Mouse (Mus musculus) spleen, postnatal 14 days (tissue): ENCODE measurements around the gene Klhl21.

Source experiments
- DNase-seq, 2 experiments: peaks; one replicate each; pipeline ENCODE4 v3.0.0; 2021 to 2022; ENCODE audit warnings: low spot score in 2 of 2

The Klhl21 gene

DNA sequence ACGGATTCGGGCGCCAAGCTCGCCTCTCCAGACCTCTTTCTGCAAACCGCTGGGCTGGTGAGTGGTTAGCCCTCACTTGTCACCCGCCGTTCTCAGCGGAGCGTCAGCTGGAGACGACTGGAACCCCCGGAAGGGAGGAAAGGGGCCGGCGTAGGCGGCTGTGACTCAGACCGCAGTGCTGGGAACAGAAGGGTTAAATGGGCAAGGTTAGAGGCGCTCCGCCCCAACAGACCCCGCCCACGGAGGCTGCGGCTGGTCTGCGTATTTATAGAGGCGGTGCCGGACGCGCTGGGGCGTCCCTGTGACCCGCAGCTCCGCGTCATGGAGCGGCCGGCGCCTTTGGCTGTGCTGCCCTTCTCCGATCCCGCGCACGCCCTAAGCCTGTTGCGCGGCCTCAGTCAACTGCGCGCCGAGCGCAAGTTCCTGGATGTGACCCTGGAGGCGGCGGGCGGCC lies at the start of gene Klhl21:
Gene Klhl21 (plus strand): TSS at position 182 of the 454 bp plus-strand sequence.
- DNase-seq: peak; percentile 80 to 87

DNA sequence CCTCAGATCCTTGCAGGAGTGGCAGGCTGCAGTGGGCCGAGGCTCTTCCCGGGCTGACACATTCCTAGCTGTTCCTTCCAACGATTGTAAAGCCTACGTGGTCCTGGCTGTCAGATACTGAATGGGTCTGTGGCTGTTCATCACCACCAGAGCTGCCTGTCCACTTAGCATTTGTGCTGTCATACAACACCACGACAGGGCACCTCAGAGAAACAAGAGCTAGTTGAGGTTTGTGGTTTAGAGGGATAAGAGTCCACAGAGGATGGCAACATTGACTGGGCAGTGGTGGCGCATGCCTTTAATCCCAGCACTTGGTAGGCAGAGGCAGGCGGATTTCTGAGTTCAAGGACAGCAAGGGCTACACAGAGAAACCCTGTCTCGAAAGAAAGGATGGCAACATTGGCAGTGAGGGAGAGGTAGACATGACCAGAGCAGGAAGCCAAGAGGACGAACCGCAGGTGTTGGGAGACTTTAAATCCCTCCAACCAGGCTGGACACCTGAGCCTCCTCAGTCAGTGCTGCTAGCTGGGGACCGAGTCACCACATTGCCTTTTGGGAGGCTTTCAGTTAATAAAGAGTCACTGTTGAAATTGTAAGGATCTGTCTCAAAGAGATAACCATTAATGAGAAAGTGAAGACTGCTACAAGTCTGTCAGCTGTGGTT lies 48.6 kb upstream of the Klhl21 start:
- no peak for DNase-seq

DNA sequence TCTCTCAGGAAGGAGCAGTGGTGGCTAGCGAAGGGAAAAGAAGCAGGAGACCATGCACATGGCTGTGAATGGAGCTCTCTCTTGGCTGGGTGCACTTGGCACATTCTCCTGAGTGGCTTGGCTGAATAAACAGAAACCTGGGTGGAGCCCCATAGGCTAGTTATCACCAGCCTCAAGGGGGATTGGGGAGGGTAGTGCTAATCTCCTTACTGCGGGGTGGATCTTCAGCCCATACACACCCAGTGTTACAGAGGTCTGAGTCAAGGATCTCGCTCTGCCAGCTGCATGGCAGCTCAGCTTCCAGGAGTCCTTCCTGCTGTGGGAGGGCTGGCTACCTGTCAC lies 48.1 kb upstream of the Klhl21 start:
- DNase-seq: peak in 1 of 2 experiments; percentile 32

DNA sequence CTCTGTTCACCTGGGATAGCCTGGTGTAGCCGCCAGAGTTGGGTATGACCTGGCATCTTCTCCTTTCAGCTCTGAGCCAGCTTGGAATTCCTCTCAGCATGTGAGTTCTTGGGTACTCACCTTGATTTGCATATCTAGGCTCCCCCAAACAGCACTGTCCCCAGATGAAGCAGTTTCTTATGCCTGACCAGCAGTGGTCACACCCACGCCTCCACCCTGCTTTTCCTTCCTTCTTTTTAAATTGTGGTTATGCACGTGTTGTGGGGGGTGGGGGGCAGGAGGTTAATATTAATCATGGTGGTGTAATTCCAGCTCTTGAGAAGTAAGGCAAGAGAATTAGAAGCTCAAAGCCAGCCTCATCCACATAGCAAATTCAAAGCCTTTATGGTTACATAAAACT lies 45.8 kb upstream of the Klhl21 start:
- DNase-seq: peak in 1 of 2 experiments; percentile 25

DNA sequence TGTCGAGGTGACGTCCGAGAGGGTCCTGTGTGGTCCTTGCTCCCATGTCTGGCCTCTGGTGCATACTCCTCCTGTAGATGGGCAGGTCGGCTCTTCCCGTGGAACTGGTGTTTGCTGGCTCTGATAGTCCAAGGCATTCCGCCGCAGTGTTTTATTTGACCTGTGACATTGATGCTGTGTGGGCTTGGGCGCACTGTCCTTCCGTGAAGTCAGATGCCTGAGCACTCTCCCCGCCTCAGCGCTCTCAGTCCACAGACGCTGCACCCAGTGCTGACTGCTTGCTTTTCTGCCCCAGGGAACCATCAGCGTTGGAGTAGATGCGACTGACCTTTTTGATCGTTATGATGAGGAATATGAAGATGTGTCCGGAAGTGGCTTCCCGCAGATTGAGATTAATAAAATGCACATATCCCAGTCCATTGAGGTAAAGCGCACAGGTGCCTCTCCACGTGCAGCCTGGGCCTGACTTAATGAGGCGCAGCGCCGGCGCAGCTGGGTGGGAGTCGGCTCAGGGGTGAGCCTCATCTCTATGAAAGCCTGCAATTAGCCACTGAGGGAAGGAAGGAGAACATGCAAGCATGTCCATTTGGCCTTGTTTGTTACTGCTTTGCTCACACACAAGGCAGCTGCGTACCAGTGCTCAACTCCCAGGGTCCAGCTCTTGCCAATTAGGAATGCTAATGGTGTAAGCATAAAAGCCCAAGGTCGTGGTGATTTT lies 40.2 kb upstream of the Klhl21 start:
- no peak for DNase-seq

DNA sequence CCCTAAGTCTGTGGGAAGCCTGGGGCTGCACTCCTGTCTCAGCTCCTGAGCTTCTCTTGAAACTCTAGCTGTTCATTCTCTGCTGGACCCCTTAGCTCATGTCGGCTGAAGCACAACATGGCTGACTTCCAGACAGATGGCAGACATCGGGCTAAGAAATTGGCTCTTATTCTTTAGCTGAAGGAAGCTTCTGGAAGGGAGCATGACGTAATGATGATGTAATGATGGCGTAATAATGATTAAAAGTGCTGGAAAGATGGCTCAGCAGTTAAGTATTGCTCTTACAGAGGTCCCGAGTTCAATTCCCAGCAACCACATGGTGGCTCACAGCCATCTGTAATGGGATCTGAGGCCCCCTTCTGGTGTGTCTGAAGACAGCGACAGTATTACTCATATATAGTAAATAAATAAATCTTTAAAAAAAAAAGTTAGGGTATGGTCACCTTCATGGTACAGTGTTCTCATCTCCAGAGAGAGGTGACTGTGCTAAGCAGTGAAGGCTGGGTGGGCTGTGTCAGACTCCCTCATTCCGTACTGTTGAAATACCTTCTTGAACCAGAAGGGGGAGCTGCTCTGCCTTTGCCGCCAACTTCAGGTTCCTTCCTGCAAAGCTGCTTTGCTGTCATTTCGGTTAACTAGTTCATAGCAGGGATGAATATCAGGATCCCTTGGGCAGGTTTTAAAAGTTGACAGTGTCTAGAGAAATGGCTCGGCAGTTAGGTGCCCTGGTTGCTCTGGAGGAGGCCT lies 36.2 kb upstream of the Klhl21 start:
- peak in 1 of 2 experiments; percentile 43 for DNase-seq

DNA sequence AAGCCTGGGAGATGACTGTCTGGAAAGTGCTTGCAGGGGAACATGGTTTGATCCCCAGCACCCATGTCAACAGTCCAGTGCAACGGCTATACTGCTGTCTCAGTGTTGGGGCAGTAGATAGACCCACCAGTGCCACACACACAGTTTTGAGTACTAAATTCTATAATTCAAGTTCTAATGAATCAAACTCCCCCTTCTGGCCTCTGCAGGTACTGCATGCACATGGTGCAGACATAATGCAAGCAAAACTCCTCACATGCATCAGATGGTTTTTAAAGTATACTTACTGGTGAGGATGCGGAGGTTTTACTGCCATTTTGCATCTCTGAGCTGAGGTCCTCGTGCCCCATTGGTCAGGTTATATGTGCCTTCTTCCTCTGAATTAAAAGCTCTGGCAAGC lies 33.2 kb upstream of the Klhl21 start:
- peak; percentile 50 to 72 for DNase-seq

DNA sequence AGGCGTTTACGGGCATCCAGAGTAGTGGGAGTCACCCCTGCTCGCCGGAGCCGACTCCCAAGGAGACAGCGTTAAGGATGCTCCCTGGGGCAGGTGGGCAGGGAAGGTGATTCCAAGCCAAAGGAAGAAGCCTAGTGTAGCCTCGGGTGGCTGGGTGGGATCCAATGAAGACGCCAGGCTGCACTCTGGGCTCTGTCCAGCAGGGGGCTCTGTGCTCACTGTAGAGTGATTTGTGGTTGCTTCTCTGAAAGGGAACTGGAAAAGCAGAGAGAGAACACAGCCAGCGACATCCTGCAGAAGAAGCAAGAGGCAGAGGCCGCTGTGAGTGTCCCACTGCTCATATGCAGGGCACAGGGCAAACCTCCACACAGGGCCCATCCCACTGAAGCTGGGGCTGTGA lies 30.9 kb upstream of the Klhl21 start:
- peak; percentile 75 to 85 for DNase-seq

DNA sequence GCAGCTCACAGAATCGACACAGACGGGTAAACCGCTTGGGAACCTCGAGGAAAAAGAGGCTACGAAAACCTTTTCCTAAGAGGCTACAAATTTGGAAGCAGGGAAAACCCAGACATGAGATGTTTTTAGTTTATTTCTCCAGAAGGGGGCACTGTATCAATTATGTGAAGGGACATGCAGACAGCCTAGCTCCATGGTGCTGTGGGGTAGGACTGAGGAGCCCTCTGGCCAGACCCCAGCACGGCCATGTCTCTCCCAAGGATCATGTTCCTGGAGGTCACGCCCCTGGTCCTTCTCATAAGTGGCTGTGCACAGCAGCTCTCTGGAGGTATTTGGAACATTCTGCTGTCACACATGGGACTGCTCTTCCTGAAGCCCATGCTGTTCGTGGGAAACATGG lies 27.9 kb upstream of the Klhl21 start:
- DNase-seq: no peak

DNA sequence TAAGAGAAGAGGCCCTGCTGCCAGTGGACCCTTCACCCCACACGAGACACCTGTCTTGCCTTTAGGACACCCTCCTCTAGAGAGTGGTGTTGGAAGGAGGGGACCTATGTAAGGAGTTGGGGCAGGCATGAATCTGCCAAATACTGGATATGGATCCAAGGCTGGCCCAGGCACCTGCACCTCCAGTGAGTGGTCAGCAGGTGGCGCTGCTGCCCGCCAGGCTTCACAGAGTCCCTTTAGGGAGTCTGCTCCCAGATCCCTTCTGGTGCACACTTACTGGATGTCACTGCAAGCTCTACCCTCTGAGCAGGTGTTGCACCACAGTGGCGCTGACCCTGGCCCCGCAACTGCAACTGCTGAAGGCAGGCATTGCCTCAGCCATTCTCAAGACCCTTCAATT lies 27.2 kb upstream of the Klhl21 start:
- DNase-seq: peak; percentile 59 to 77

DNA sequence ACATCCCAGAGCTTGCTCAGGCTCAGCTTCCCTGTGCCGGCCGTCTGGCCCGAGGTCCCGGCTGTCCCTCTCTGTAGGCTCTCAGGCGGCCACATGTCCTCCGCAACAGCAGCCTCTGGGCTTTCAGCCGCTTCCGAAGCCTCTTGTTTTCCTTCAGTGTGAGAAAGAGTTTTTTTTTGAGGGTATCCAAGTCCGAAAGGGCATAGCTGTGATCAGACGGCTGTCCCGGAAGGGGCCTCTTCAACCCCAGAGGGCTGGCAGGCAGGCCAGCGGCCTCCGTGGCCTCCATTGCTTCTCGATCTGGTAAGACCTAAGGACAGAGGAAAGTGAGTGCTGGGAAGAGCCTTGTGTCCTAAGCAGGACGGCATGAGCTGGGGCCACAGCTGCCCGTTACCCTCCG lies 25.6 kb upstream of the Klhl21 start:
- no peak for DNase-seq

DNA sequence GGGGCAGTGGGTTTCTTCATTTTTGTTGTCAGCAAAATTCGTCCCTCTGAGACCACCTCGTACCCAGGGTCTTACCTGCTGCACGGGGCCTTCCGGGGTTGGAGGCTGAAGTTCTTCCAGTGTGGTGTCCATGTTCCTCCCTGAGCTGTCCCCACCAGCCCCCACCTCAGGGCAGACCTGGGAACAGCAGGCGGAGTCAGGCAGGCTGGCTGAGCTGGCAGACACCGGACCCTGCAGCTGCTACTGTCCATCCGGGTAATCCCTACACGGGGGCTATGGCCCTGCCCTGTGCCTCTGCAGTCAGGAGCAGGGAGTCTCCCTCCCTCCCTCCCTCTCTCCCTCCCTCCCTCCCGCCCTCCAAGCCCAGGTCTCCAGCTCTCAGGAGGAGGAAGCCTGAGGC lies 25.0 kb upstream of the Klhl21 start:
- no peak for DNase-seq

DNA sequence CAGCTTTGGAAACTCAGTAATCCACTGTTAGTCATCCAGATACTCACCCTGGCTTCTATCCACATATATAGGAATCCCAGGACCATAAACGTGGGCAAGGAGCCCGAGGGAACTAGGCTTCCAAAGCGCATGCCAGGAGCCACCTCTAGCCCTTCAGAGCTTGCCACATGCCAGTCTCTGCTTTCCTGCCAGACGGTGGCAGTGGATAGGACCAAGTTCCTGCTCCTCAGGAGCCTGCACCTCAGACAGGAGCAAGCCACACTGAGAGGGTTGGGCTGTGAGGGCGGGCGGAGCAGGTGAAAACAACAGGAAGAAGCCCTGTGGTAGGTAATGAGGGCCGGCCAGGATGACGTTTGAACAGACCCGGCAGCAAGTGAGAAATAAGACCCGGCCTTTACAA lies 22.7 kb upstream of the Klhl21 start:
- no peak for DNase-seq

DNA sequence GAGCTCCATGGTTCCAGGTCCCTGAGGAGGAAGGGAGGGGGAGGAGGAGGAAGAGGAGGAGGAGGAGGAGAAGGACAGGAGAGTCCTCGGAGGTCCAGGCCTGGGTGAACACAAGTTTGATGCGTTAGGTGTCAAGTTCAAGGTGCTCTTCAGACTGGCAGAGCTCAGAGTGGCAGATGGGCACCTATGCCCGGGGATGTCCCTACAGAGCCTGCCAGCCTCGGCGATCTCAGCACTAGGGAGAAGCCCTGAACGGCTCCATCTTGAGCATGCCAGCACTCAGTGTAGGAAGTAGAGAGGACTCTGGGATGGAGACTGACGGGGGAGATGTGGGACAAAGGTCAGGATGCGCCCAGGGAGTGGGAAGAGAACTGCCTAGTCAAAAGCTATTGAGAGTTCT lies 22.0 kb upstream of the Klhl21 start:
- no peak for DNase-seq

DNA sequence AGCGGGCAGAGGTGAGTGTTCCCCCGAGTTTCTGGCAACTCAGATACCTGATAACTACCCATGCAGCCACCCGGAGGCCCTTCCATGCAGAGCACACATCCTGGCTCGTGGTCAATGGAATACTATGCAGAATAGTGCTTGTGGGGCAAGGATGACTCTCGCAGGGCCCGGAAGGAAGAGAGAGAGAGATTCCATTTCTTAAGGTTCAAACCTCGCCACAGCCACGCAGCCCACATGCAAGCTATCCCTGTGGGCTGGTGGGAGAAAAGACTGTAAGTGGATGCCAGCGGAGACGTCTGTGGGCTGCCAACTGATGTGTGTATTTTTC lies 20.6 kb upstream of the Klhl21 start:
- no peak for DNase-seq

DNA sequence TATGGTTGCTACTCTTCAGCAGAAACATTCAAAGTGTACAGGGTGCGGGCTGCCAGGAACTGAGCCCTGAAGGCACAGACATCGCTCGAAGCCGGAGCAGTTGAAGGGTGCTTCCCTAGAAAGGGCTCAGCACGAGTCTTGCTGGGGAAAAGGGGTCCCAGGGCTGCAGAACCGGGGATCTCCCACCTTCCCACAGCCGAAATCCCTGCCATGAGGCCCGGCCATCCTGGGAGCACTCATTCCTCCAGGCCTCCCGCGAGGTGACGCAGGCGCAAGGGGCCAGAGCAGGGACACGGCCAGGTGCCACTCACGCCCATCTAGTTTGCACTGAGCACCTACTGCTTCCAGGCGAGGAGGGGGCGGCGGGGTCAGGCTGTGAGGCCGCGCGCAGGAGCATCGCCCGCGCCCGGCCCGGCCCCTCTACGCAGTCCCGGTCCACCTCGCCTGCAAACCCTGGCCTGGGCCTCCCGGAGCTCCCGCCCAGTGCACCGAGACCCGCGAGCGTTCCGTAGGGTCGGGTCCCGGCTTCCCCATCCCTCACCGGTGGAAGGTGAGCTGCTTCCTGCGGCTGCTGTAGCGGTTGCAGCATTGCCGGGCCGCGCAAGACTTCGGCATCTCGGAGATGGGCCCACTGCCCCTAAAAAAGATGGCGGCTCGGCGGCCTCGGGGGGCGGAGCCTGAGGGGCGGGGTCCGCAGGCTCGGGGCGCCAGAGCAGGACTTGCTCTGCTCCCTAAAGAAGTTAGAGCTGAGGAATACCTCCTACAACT lies 20.1 kb upstream of the Klhl21 start, which contains the start of gene Thap3:
Gene Thap3 (minus strand): TSS at position 656 of the 768 bp plus-strand sequence.
- DNase-seq: peak; percentile 57 to 73

DNA sequence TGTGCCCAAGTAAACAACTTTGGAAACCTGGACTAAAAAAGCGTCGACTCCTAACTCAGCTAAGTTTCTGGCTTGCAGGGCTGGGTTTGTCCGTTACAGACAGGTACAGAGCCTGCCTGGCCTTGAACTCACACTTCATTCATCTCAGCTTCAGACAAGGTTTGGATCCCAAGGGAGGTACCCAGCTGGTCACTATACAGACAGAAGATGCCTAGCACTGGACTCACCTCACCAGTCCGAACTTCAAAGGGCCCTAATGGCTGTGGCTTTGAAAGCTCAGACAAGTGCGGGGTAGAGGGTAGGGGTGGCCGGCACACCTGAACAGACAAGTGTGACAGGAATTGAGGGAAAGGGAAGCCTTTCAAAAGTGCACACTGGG lies 19.5 kb upstream of the Klhl21 start:
- DNase-seq: no peak

DNA sequence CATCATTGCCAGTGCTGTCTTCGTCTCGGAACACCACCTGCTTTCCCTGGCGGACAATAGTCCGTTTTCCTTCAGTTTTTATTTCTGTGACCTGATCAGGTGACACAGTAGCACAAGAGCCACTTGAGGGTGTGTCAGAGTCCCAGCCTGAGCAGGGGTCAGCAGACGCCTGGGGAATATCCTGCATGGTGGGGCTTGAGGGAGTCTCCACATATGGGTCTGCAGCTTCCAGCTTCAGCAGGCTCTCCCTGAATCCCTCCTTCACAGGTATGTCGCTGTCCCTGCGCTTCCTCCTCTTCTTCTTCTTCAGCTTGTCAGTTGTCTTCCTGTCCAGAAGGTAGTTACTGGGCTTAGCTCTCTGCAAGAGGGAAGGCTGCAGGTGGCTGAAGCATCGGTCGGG lies 16.5 kb upstream of the Klhl21 start:
- DNase-seq: no peak

DNA sequence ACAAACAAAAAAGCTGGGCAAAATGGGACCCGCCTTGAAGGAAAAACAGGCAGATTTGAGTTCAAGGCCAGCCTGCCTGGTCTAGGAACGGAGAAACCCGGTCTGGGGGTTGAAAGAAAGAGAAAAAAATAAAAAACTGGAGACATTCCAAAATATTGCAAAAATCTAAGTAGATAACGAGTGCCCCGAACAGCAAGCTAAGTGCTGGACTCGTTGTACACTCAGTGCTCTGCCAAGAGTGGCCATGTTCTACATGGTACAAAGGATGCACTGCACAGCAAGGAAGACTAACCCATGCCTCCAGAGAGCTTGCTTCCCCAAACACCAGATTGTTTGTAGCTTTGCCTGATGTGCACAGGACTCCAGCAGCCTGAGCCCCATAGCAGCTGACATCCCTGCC lies 15.6 kb upstream of the Klhl21 start:
- DNase-seq: no peak

DNA sequence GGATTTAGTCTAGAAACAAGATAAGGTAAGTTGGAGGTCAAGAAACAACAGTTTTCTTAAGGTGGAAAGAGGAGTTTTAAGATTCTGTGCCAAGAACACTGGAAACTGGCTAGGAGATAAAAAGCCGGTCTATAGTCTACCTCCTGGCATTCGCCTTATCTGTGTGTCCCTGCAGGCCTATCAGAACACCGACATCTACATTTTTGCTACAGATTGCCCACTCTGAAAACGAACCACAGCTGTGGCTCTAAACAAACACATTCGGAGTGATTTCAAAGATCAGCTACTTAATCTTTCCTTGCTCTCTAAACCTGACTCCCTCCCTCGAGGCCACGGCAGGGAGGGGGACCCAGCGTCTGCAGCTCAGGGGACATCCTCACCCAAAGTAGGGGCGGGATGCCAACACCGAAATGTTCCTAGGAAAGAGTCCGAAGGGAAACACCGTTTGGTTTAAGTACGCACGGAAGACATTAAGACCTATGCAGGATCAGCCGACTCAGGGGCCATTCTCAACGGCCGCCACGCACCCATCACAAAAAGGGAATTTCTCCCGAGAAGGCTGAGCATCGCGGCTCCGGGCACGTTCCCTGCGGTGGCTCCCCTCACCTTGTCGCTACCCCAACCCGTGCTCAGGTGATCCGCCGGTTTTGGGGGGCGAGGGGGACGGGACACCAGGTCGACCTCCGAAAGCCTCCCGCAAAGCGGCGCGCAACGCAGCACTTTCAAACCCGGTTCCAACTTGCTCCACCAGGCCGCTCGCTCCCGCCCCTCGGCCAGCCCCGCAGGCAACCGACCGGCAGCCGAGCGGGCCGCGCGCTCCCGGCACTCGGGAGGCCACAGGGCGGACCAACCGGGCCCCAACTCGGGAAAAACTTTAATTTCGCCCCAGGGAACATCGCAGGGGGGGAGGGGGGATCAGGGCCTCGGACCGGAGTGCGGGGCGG lies 14.1 kb upstream of the Klhl21 start:
- DNase-seq: no peak
